Mouse (Mus musculus): ENCODE data around the gene Gm9844.

GRCm38 (mm10) chr7:24890281-24891216 lies 28.5 kb downstream of the Gm9844 start:
- no peak for TF ChIP-seq USF2 (conservative IDR thresholded peaks at IDR 0.05; ENCODE audit: low read depth, low read length)
- TF ChIP-seq SIN3A (IDR thresholded peaks at IDR 0.05; ENCODE audit: low read length), result peak; percentile 79
- peak; percentile 98 for TF ChIP-seq POLR2AphosphoS2 (IDR thresholded peaks at IDR 0.05; ENCODE audit: low read depth, low read length)
- TF ChIP-seq ELF1 (IDR thresholded peaks at IDR 0.05; ENCODE audit: low read depth, low read length), result peak; percentile 55; the same call in 1 of the 2 replicates
- peak; percentile 46; the same call in 1 of the 2 replicates for TF ChIP-seq EP300 (IDR thresholded peaks at IDR 0.05; ENCODE audit: low read length)
- peak; percentile 43 for TF ChIP-seq ZC3H11A (IDR thresholded peaks at IDR 0.05; ENCODE audit: low read depth, low read length)
- peak; percentile 24 for TF ChIP-seq POLR2A (IDR thresholded peaks at IDR 0.05; ENCODE audit: low read depth, low read length)
- TF ChIP-seq CTCF (conservative IDR thresholded peaks at IDR 0.05 in 1 of 2, IDR thresholded peaks at IDR 0.05 in 1 of 2; ENCODE audit: low read depth in 2 of 2, low read length in 2 of 2), result peak; percentile 93 to 97
